Comparison of ENCODE assay signal across 22 mouse cellular contexts in the genomic region with DNA sequence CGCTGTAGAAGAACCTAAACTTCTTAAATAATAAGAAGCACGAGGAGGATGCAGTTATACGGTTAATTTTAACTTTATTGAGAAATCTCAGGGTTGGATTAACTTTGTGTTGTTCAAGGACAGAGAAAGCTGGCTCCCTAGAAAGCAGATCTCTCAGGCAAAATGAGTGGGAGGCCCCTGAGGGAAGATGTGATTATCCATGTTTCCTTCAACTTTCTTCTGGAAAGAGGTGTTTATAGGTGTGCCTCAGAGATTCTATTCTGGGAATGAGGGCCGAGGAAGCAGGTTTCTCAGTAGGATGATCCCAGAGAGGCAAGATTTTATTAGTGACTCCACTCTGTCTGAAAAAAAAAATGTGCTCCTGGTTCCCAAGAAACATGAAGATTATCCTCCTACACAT.
DNase-seq lines count a peak whose midpoint lies in the region; ATAC-seq and TF ChIP-seq lines count a peak whose summit lies in the region.
"Had no signal": no experiment of that assay in that cellular context is flagged by ENCODE, and none has a peak within 500 bp of the region (broad histone marks: within the 10 kb centered on the region; RNA-seq: fewer than 3 reads in every experiment).

No protein-coding gene starts in this region.

- H3K4me2 ChIP-seq in liver, embryonic 11.5 days, result no peak overlapping the region

- H3K27me3 ChIP-seq in liver, embryonic 11.5 days (replicated peaks; ENCODE audit: control insufficient read depth, insufficient read depth, low read length), result no peaks in the 10 kb centered on the region
- H3K27me3 ChIP-seq: CH12.LX had no signal

- peak; percentile 57 for ATAC-seq in frontal cortex, adult (ENCODE audit: low TSS enrichment)
- no peak for ATAC-seq in liver, embryonic 11.5 days (replicated peaks; ENCODE audit: low FRiP score)
- ATAC-seq: activated CD4-positive, CD25-positive, alpha-beta regulatory T cell, adult 4 months; CD4-positive, CD25-positive, alpha-beta regulatory T cell, adult 4 months; Patski had no signal

- no peak for DNase-seq in frontal cortex, adult 2 months (ENCODE audit: extremely low spot score in 1 of 2, low spot score in 1 of 2)
- no peak for DNase-seq in layer of hippocampus, adult 2 months (ENCODE audit: low spot score in 2 of 2)
- no peak for DNase-seq in layer of hippocampus, adult 9-10 months (ENCODE audit: low spot score)
- DNase-seq in brain, adult 2 months (ENCODE audit: low read depth, low spot score), result peak; percentile 63
- no peak for DNase-seq in liver, embryonic 11.5 days (ENCODE audit: low spot score)
- DNase-seq: adrenal gland, adult 2 months; adrenal gland, adult 8-10 months; adrenal gland, postnatal 10 days; adrenal gland, postnatal 14 days; adrenal gland, postnatal 25 days; adrenal gland, postnatal 36 days; B cell, adult 2 months; cerebellum, adult 11 months; cerebellum, adult 11-12 months; cerebellum, adult 18-20 months; cerebellum, adult 2 months had no signal

- 0 out of 2 replicates have a peak overlapping the region, but pooled peaks have one; percentile 0 for H3K27ac ChIP-seq in layer of hippocampus, adult 2 months
- no peak overlapping the region for H3K27ac ChIP-seq in liver, embryonic 11.5 days (ENCODE audit: low read depth, low read length)

- 70% methylated on average over 4 of the region's 4 CpGs for WGBS in liver, embryonic 11.5 days

- TF ChIP-seq CTCF in layer of hippocampus, adult 2 months (conservative IDR thresholded peaks at IDR 0.05), result no peak

- no peak overlapping the region for H3K9ac ChIP-seq in liver, embryonic 11.5 days (ENCODE audit: low read depth, low read length)

- H3K9me3 ChIP-seq in liver, embryonic 11.5 days (ENCODE audit: control insufficient read depth, low read length), result no peaks in the 10 kb centered on the region
- H3K9me3 ChIP-seq: G1E had no signal

- H3K36me3 ChIP-seq in liver, embryonic 11.5 days (ENCODE audit: control insufficient read depth, insufficient read depth, low read length), result no peaks in the 10 kb centered on the region
- H3K36me3 ChIP-seq: G1E had no signal

- H3K4me3 ChIP-seq in layer of hippocampus, adult 2 months, result no peak overlapping the region
- no peak overlapping the region for H3K4me3 ChIP-seq in liver, embryonic 11.5 days (ENCODE audit: low read depth, low read length)

- H3K4me1 ChIP-seq in liver, embryonic 11.5 days (replicated peaks; ENCODE audit: control insufficient read depth, insufficient read depth, low read length), result no peaks in the 10 kb centered on the region
